Mouse (Mus musculus) gastrocnemius, postnatal 36 days (tissue): ENCODE results near the gene Pou2f3. TPM values are rescaled to one million over a fixed set of nuclear protein-coding genes. Genes with fewer than 3 reads are reported as not detected.

Experiments
- DNase-seq, 2 experiments: peaks; one replicate each; pipeline ENCODE4 v3.0.0; 2022
- intact Hi-C: fragments of 180-260 bp; cut with DNase I; formaldehyde crosslinking; loops from one replicate; pipeline ENCODE4 v1.15.1; 2025
- total RNA-seq, 2 experiments: library from RNA; stranded (reverse); gene quantifications; 2 replicates each; pipeline ENCODE4 v1.2.3; 2021

Gene Pou2f3
- total RNA-seq, 2 experiments from 2014 or later, result not detected

DNA sequence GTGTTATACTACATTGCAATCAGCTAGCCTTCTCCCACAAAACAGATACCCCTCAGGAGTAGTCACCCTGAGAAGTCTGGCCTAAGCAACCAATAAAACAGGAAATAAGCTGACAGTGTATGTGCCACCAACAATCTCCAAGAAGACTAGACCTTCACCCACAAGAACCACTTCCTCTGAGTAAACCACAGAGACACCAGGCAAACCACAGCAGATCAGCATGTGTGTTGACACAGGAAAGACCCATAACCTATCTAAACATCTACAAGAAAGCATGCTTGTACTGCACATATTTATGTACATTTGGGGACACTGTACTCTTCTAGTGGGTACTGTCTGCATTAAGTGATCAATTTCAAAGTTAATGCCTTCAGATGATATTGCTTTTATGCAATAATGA is 113.8 kb downstream of the Pou2f3 start:
- DNase-seq, result no peak
- intact Hi-C loops, result no loop called here

DNA sequence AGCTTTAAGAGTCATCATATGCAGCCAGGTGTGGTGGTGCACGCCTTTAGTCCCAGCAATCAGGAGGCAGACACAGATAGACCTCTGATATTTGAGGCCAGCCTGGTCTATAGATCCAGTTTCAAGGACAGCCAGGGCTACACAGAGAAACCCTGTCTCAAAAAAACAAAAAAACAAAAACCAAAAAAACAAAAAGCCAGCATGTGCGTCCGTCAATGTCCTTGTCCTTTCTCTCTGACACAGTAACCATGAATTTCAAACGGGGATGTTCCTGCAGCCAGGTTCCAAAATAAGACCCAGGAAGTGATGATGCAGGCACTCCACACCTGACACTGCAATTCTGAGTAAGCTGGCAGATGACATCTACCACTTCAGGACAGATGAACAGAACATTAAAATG is 115.3 kb downstream of the Pou2f3 start:
- no peak for DNase-seq
- intact Hi-C loops, result no loop called here

DNA sequence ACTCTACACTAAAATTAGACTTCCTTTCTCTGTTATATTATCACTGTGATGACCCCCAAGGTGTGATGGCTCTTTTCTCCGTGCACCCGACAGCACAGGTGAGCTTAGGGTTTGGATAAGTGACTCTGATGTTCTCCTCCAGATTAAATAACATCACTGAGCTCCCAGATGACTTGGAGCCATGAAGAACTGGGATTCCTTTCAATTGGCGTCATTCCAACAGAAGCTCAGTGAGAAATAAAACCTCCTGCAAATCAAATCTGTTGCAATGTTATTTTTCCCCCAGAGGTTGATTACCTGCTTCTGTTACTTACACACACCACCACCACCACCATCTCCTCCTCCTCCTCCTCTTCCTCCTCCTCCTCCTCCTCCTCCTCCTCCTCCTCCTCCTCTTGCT is 116.4 kb downstream of the Pou2f3 start:
- intact Hi-C loops, result no loop called here

DNA sequence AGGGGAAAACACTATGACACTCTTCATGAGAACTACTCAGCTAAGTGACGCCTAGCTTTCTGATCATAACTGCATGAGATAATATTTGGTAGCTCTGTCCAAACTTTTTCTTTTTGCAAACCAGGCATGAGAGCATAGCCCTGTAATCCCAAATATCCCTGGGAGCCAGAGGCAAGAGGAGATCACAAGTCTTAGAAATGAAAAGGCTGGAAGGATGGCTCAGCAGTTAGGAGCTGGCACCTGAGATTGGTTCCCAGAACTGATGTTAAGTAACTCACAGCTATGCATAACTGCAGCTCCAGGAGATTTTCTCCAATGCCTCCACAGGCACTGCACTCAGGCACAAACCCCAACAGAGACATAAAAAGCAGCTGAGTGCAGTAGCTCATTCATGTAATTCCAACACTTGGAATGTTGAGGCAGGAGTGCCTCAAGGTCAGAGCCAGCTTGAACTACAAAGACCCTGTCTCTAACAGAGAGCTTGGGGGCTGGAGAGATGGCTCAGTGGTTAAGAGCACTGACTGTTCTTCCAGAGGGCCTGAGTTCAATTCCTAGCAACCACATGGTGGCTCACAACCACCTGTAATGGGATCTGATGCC is 124.4 kb downstream of the Pou2f3 start:
- no peak for DNase-seq
- intact Hi-C loops, result no loop called here

More for the DNA sequence above, 116.4 kb downstream of the Pou2f3 start:
- DNase-seq, result no peak

DNA sequence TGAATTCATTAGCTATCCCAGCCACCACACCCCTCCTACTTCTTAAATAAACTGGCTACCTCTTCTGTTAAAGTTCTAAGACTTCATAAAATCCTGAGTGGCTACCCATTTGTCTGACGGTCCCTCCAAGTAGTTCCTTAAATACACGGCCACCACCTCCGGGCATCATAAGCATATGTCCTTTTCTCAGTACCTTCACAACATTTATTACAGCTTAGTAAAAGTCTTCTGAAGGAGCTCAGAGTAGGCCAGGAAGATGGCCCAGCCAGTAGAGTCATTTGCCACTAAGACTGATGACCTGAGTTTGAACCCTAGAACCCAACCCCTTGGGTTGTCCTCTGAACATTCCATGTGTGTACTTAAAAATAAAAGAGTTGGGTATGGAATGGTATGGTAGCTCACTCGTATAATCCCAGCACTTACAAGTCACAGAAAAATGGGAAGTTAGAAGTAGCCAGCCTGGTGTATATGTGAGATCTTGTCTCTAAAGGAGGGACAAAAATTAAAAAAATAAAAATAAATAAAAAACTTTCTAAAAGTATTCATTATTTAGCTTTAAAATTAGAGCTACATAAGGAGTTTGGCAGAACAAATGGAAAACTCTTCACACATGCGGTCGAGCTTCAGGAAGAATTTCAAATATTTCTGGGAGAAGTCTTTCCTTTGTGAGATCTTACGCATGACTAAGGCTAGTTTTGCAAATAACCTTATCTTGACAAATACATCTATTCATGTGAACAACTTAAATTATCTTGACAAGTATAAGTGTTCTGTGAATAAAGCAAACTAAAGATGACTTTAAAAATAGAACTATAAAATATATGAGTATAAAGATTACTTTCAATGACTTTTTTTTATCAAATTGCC is 125.4 kb downstream of the Pou2f3 start:
- no peak for DNase-seq
- intact Hi-C loops, result no loop called here

DNA sequence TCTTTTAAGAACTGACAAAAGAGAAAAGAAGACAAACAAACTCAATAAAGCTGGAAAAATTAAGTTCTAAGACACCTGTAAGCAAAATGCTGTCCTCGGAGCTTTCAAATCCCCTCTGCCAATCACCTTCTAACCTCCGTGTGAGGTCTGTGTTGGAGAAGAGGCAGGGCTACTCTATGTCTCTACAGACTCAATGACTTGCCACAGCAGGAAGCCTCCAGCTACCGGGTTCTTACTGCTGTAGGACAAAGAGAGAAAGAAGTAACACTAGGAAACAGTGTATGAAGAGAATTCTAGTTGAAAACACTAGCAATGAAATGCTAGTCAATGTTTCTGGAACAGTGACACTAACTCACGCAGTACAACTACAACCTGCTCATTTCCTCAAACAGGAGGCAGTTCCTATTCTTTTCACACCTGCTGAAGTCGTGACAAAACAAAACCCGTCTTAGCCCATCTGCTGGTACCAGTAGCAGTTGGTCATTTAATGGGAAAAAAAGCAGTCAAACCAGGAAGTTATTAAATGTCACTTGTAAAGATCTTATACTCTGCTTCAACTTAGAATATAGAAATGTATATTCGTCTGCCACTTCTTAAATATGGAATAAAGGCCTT is 126.6 kb downstream of the Pou2f3 start:
- DNase-seq, result no peak
- intact Hi-C loops, result no loop called here

DNA sequence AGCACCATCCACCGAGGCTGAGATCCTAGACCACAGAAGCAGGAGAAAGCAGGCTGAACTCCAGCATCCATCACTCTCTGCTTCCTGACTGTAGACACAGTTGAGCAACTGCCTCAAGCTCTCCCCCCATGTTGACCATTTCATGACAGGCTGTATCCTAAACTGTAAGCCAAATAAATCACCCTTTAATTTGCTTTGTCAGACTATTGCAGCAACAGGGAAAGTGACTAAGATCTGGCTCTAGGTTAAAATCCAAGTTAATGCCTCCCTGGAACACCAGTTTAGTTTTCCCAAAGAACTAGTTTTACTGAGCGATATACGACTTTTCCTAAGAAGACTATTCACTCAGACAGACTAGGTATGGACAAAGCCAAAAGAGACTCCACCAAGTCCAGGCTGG is 131.5 kb downstream of the Pou2f3 start:
- no peak for DNase-seq
- intact Hi-C loops, result no loop called here

DNA sequence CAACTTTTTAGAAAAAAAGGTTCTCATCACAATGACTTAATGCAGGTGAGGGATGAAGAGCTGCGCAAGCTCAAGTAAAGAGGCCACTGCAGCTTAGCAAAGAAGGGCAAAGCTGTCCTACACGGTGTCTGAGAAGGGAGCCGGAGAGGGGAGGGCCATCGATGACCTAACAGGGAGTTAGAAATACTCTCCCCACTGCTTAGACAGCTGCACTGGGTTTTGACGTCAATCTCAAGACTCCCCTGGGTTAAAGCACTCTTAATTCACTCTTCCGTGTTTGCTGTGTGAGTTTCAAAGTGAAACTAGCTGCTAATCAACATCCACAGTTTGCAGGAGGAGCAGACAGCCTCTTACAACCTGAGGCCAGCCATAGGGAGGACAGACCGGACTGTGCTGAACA is 134.0 kb downstream of the Pou2f3 start:
- intact Hi-C loops, result no loop called here
- no peak for DNase-seq

DNA sequence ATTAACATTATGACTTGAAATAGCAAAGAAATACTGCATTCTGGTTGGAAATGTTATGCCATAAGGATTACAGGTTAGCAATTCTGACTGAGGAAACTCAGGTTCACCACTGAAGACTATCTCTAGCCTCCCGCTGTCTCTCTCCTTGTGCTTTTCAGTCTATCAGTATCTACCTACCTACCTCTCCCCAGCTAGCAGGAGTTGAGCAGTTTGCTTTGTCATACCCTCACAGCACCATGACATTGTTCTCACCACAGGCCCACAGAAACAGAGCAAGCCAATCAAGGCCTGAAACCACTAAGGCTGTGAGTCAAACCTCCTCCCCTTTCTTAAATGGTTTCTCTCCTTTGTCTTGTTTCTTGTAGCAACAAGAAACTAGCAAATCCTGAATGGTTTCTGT is 135.6 kb downstream of the Pou2f3 start:
- DNase-seq, result no peak
- intact Hi-C loops, result no loop called here

Other genes with a start within 250 kb of the Pou2f3 start
- gene Arhgef12, start 103.1 kb downstream of the Pou2f3 start, total RNA-seq, result 10 to 100 TPM; 44.9 to 45.2 TPM
- gene Tmem136, start 93.8 kb downstream of the Pou2f3 start, total RNA-seq, result 1 to 10 TPM; 1.1 to 3.2 TPM
- gene Oaf, start 29.5 kb upstream of the Pou2f3 start, total RNA-seq, result 10 to 100 TPM in 1 of 2 experiments, 1 to 10 TPM in 1; 5.4 to 10.7 TPM
- gene Trim29, start 100.5 kb upstream of the Pou2f3 start, total RNA-seq, result under 1 TPM; 0.10 TPM